ENCODE assay signal across 20 mouse cellular contexts in the genomic region with DNA sequence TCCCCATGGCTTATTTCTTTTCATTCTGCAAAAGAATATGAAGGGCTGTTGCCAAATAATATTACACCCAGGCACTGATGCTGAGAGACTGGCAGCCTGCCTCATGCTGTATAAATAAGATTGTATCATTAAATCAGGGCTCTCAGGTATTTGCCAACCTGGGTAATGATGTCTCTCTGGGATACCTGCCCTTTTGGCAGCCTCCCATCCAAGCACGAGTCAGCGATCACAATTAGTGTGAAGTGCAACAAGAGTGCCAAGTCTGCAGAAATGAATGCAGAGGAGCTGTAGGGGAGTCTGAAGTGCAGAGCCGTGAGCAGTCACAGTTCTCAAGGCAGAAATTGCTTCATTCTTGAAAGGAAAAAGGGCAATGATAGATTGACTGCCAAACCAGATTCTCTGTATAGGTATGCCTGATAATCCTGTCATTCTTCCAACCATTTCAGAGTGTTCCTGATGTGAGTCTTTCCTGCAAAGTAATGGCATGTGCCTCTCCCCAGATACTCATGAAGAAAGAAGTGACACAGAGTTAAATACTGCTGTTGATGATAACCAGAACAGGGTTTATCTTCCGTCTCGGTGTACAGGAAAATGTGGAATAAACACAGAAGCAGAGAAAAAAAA.
A peak's percentile ranks its signal among the peaks of the same experiment; 100 is the strongest.
DNase-seq lines count a peak whose midpoint lies in the region; ATAC-seq lines count a peak whose summit lies in the region.
"Had no signal": no experiment of that assay in that cellular context is flagged by ENCODE, and none has a peak within 500 bp of the region (broad histone marks: within the 10 kb centered on the region; RNA-seq: fewer than 3 reads in every experiment).

No protein-coding gene starts in this region.

- H3K36me3 ChIP-seq in embryonic facial prominence, embryonic 14.5 days (ENCODE audit: control insufficient read depth, insufficient read depth, low read length) = no peaks in the 10 kb centered on the region
- H3K36me3 ChIP-seq in embryonic facial prominence, embryonic 10.5 days (replicated peaks) = no peaks in the 10 kb centered on the region
- H3K36me3 ChIP-seq in hindbrain, embryonic 16.5 days (ENCODE audit: control insufficient read depth, insufficient read depth, low read length) = no peaks in the 10 kb centered on the region
- H3K36me3 ChIP-seq in hindbrain, embryonic 12.5 days = no peaks in the 10 kb centered on the region
- H3K36me3 ChIP-seq in midbrain, embryonic 13.5 days = no peaks in the 10 kb centered on the region
- no peaks in the 10 kb centered on the region for H3K36me3 ChIP-seq in midbrain, embryonic 10.5 days
- no peaks in the 10 kb centered on the region for H3K36me3 ChIP-seq in midbrain, embryonic 15.5 days (replicated peaks)
- H3K36me3 ChIP-seq: hindbrain, embryonic 15.5 days; lung, embryonic 15.5 days had no signal

- peak; percentile 37; the same call in 1 of the 2 replicates for ATAC-seq in embryonic facial prominence, embryonic 14.5 days (ENCODE audit: low read depth)
- ATAC-seq in hindbrain, embryonic 16.5 days = peak; percentile 68
- ATAC-seq in hindbrain, embryonic 12.5 days (ENCODE audit: low FRiP score) = no peak; the same call in 1 of the 2 replicates
- 0 out of 2 replicates have a peak, but pooled peaks have one; percentile 14 for ATAC-seq in midbrain, embryonic 13.5 days
- 0 out of 2 replicates have a peak, but pooled peaks have one; percentile 56 for ATAC-seq in midbrain, embryonic 15.5 days (replicated peaks)

- H3K9ac ChIP-seq in embryonic facial prominence, embryonic 14.5 days (ENCODE audit: low read depth, low read length) = no peak overlapping the region
- H3K9ac ChIP-seq in hindbrain, embryonic 16.5 days (ENCODE audit: low read depth, low read length) = no peak overlapping the region
- no peak overlapping the region for H3K9ac ChIP-seq in hindbrain, embryonic 12.5 days
- H3K9ac ChIP-seq in midbrain, embryonic 13.5 days (replicated peaks) = no peak overlapping the region
- no peak overlapping the region for H3K9ac ChIP-seq in midbrain, embryonic 15.5 days
- H3K9ac ChIP-seq: hindbrain, embryonic 15.5 days; lung, embryonic 15.5 days had no signal

- no peak overlapping the region for H3K27ac ChIP-seq in embryonic facial prominence, embryonic 14.5 days (replicated peaks; ENCODE audit: low read depth, low read length)
- H3K27ac ChIP-seq in embryonic facial prominence, embryonic 10.5 days (replicated peaks) = no peak overlapping the region
- no peak overlapping the region for H3K27ac ChIP-seq in hindbrain, embryonic 16.5 days (ENCODE audit: low read depth, low read length)
- H3K27ac ChIP-seq in hindbrain, embryonic 12.5 days = no peak overlapping the region; the same call in 1 of the 2 replicates
- H3K27ac ChIP-seq in midbrain, embryonic 13.5 days = no peak overlapping the region; the same call in 1 of the 2 replicates
- no peak overlapping the region for H3K27ac ChIP-seq in midbrain, embryonic 10.5 days (replicated peaks)
- H3K27ac ChIP-seq in midbrain, embryonic 15.5 days = 0 out of 2 replicates have a peak overlapping the region, but pooled peaks have one; percentile 30
- H3K27ac ChIP-seq: hindbrain, embryonic 15.5 days; kidney, postnatal 0 days; lung, embryonic 15.5 days had no signal

- H3K9me3 ChIP-seq in embryonic facial prominence, embryonic 14.5 days (ENCODE audit: control insufficient read depth, low read length) = no peaks in the 10 kb centered on the region
- no peaks in the 10 kb centered on the region for H3K9me3 ChIP-seq in embryonic facial prominence, embryonic 10.5 days
- H3K9me3 ChIP-seq in hindbrain, embryonic 16.5 days (ENCODE audit: control insufficient read depth, low read length) = no peaks in the 10 kb centered on the region; the same call in 1 of the 2 replicates
- H3K9me3 ChIP-seq in hindbrain, embryonic 12.5 days (replicated peaks) = no peaks in the 10 kb centered on the region
- no peaks in the 10 kb centered on the region for H3K9me3 ChIP-seq in midbrain, embryonic 13.5 days
- H3K9me3 ChIP-seq in midbrain, embryonic 10.5 days (replicated peaks) = no peaks in the 10 kb centered on the region
- no peaks in the 10 kb centered on the region for H3K9me3 ChIP-seq in midbrain, embryonic 15.5 days
- H3K9me3 ChIP-seq: hindbrain, embryonic 15.5 days; lung, embryonic 15.5 days had no signal

- no peak overlapping the region for H3K4me3 ChIP-seq in embryonic facial prominence, embryonic 14.5 days (ENCODE audit: low read depth, low read length)
- H3K4me3 ChIP-seq in embryonic facial prominence, embryonic 10.5 days = no peak overlapping the region
- H3K4me3 ChIP-seq in hindbrain, embryonic 16.5 days (ENCODE audit: low read length) = no peak overlapping the region
- H3K4me3 ChIP-seq in hindbrain, embryonic 12.5 days = no peak overlapping the region
- H3K4me3 ChIP-seq in midbrain, embryonic 13.5 days (replicated peaks) = no peak overlapping the region
- H3K4me3 ChIP-seq in midbrain, embryonic 10.5 days = no peak overlapping the region
- H3K4me3 ChIP-seq in midbrain, embryonic 15.5 days = no peak overlapping the region
- H3K4me3 ChIP-seq: erythroblast, embryonic 14.5 days; hindbrain, embryonic 15.5 days; lung, embryonic 15.5 days; myocyte had no signal

- H3K4me1 ChIP-seq in embryonic facial prominence, embryonic 14.5 days (ENCODE audit: control insufficient read depth, insufficient read depth, low read length) = no peaks in the 10 kb centered on the region
- no peaks in the 10 kb centered on the region for H3K4me1 ChIP-seq in embryonic facial prominence, embryonic 10.5 days
- H3K4me1 ChIP-seq in hindbrain, embryonic 16.5 days (ENCODE audit: control insufficient read depth, insufficient read depth, low read depth, low read length) = no peaks in the 10 kb centered on the region
- no peaks in the 10 kb centered on the region for H3K4me1 ChIP-seq in hindbrain, embryonic 12.5 days
- no peaks in the 10 kb centered on the region for H3K4me1 ChIP-seq in midbrain, embryonic 13.5 days (replicated peaks)
- no peaks in the 10 kb centered on the region for H3K4me1 ChIP-seq in midbrain, embryonic 10.5 days
- no peaks in the 10 kb centered on the region for H3K4me1 ChIP-seq in midbrain, embryonic 15.5 days
- H3K4me1 ChIP-seq: hindbrain, embryonic 15.5 days; lung, embryonic 15.5 days had no signal

- no peaks in the 10 kb centered on the region for H3K27me3 ChIP-seq in embryonic facial prominence, embryonic 14.5 days (replicated peaks; ENCODE audit: control insufficient read depth, insufficient read depth, low read length)
- no peaks in the 10 kb centered on the region for H3K27me3 ChIP-seq in embryonic facial prominence, embryonic 10.5 days (replicated peaks; ENCODE audit: low read depth, poor library complexity, severe bottlenecking)
- no peaks in the 10 kb centered on the region for H3K27me3 ChIP-seq in hindbrain, embryonic 16.5 days (replicated peaks; ENCODE audit: control insufficient read depth, insufficient read depth, low read length)
- H3K27me3 ChIP-seq in hindbrain, embryonic 12.5 days = no peaks in the 10 kb centered on the region
- H3K27me3 ChIP-seq in midbrain, embryonic 13.5 days = no peaks in the 10 kb centered on the region
- no peaks in the 10 kb centered on the region for H3K27me3 ChIP-seq in midbrain, embryonic 10.5 days (ENCODE audit: low read depth, poor library complexity, severe bottlenecking)
- H3K27me3 ChIP-seq in midbrain, embryonic 15.5 days (replicated peaks) = no peaks in the 10 kb centered on the region
- H3K27me3 ChIP-seq: hindbrain, embryonic 15.5 days; lung, embryonic 15.5 days had no signal

- no peak overlapping the region for H3K4me2 ChIP-seq in embryonic facial prominence, embryonic 14.5 days (ENCODE audit: low read depth, low read length)
- H3K4me2 ChIP-seq in hindbrain, embryonic 16.5 days (ENCODE audit: low read length) = no peak overlapping the region
- H3K4me2 ChIP-seq in hindbrain, embryonic 12.5 days (replicated peaks) = no peak overlapping the region
- H3K4me2 ChIP-seq in midbrain, embryonic 13.5 days (replicated peaks) = no peak overlapping the region
- no peak overlapping the region for H3K4me2 ChIP-seq in midbrain, embryonic 15.5 days
- H3K4me2 ChIP-seq: hindbrain, embryonic 15.5 days; liver, embryonic 11.5 days; lung, embryonic 15.5 days had no signal

- DNase-seq in embryonic facial prominence, embryonic 14.5 days (ENCODE audit: low spot score) = peak; percentile 53
- no peak for DNase-seq in embryonic facial prominence, embryonic 10.5 days (ENCODE audit: low spot score)
- no peak for DNase-seq in midbrain, embryonic 10.5 days (ENCODE audit: low spot score)
- no peak for DNase-seq in spleen, postnatal 4 days (ENCODE audit: low spot score in 2 of 2)
- DNase-seq: B cell, adult 2 months; cerebellum, adult 11 months; embryo, embryonic 11 days; layer of hippocampus, adult 9-11 months; right cerebral cortex, postnatal 14 days; thymus, postnatal 4 days had no signal

- 55% methylated on average over 5 of the region's 5 CpGs for WGBS in embryonic facial prominence, embryonic 14.5 days
- WGBS in embryonic facial prominence, embryonic 10.5 days = 72% methylated on average over 5 of the region's 5 CpGs
- WGBS in hindbrain, embryonic 16.5 days = 55% methylated on average over 5 of the region's 5 CpGs
- WGBS in hindbrain, embryonic 12.5 days = 77% methylated on average over 5 of the region's 5 CpGs
- WGBS in midbrain, embryonic 13.5 days = 68% methylated on average over 5 of the region's 5 CpGs
- WGBS in midbrain, embryonic 10.5 days = 87% methylated on average over 5 of the region's 5 CpGs
- 62% methylated on average over 5 of the region's 5 CpGs for WGBS in midbrain, embryonic 15.5 days
